Mouse (Mus musculus): ENCODE data around the gene Fam43b. TPM values are rescaled to one million over a fixed set of nuclear protein-coding genes. Genes with fewer than 3 reads are reported as not detected.

Fam43b gene
- polyA plus RNA-seq, 1 experiment from 2014 or later, result not detected

DNA sequence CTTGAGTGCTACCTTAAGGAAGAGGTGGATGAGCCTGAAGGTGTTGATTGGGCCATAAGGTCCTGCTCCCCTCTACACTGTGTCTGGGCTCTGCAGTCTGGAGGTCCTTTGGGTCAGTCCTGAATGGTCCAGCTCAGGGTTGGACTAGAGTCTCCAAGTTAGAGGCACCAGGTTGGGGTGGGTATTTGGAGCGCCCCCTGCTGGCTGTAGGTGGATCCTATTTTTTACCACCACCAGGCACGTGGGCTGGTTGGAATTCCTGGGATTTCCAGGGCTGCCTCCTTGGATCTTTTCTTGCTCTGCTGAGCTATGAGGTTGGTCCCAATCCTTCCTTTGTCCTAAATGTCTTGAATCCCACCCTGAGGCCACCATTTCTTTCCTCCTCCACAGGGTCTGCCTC lies 8.5 kb upstream of the Fam43b start:
- Histone ChIP-seq H3K36me3 (ENCODE audit: control insufficient read depth, insufficient read depth, low read length) (no peaks in the 10 kb centered on the region), H3K27me3 (replicated peaks; ENCODE audit: control insufficient read depth, insufficient read depth, low read length) (no peaks in the 10 kb centered on the region), H3K9ac (ENCODE audit: low read depth, low read length) (no peak overlapping the region), H3K4me2 (ENCODE audit: low read depth, low read length) (no peak overlapping the region), H3K4me1 (ENCODE audit: control insufficient read depth, insufficient read depth, low read length) (no peaks in the 10 kb centered on the region), H3K9me3 (ENCODE audit: control insufficient read depth, low read length) (no peaks in the 10 kb centered on the region), H3K4me3 (ENCODE audit: low read length) (no peak overlapping the region), H3K27ac (ENCODE audit: low read length) (no peak overlapping the region)
- WGBS, result 16% methylated on average over 2 of the region's 2 CpGs
- ATAC-seq, result no peak

DNA sequence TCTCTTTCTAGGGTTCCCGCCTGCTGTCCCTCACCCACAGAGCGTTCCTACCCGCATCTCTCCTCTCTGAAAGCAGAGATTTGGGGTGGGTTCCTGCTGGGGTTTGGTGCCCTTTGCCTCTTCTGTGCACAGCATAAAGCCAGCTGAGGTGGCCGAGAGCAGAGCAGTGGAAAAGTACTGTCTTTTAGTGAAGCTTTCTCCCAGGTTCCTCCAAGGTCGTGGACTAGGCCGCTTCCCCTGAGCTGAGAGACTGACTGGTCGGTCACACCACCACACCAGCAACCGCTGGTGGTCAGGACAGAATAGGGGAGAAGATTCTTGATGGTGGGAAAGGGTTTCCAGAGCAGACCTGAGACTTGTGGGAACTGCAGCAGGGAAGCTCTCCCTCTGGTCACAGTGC lies 383 bp upstream of the Fam43b start:
- no peak for ATAC-seq
- Histone ChIP-seq H3K9ac (ENCODE audit: low read depth, low read length) (no peak overlapping the region), H3K9me3 (ENCODE audit: control insufficient read depth, low read length) (no peaks in the 10 kb centered on the region), H3K4me1 (ENCODE audit: control insufficient read depth, insufficient read depth, low read length) (peaks cover 19% of the 10 kb centered on the region), H3K4me2 (ENCODE audit: low read depth, low read length) (peak overlapping the region; percentile 50; the same call in 1 of the 2 replicates), H3K36me3 (ENCODE audit: control insufficient read depth, insufficient read depth, low read length) (no peaks in the 10 kb centered on the region), H3K4me3 (ENCODE audit: low read length) (no peak overlapping the region), H3K27me3 (replicated peaks; ENCODE audit: control insufficient read depth, insufficient read depth, low read length) (peaks cover 57% of the 10 kb centered on the region), H3K27ac (ENCODE audit: low read length) (no peak overlapping the region)
- WGBS, result 10% methylated on average over 8 of the region's 8 CpGs

DNA sequence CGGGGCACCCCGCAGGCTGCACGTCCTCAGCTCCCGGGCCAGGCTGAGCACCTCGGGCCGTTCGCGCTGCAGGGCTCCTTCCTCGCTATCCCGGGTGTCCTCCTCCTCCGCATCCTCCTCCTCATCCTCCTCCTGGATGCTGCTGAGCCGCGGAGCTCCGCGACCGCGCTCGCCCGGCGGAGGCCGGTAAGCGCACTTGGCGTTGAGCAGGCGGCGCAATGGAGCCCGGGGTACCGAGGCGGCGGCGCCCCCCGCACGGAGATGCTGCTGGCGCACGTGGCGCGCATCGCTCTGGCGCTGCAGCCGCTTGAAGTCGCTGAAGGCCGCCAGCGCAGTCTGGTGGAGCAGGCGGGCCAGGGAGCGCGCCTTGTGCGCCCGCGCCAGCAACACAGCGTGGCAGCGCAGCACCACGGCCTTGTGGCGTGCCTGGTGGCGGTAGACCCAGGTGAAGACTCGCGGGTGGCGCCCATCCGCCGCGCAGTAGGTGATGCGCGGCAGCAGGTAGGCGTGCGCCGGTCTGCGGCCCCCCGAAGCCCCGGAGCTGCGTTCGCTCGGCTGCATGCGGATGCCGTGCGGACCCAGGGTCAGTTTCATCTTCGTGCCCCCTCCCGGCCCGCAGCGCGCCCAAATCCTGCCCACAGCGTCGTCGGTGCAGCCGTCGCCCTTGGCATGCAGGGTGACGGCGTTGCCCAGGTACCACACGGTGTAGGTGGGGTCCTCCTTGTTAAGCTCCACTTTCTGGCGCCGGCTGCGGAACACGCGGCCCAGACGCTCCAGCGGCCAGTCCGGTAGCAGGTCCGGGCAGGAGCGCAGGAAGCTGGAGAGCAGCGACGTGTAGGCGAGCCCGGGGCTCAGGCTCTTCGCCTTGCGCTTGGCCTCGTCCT lies 999 bp downstream of the Fam43b start:
- no peak for ATAC-seq
- H3K9me3 ChIP-seq (ENCODE audit: control insufficient read depth, low read length), result no peaks in the 10 kb centered on the region
- no peaks in the 10 kb centered on the region for H3K36me3 ChIP-seq (ENCODE audit: control insufficient read depth, insufficient read depth, low read length)
- WGBS, result under 1% methylated on average over 103 of the region's 103 CpGs
- peak overlapping the region; percentile 40 for H3K4me3 ChIP-seq (ENCODE audit: low read length)
- H3K27me3 ChIP-seq (replicated peaks; ENCODE audit: control insufficient read depth, insufficient read depth, low read length), result peaks cover 57% of the 10 kb centered on the region
- peak overlapping the region; percentile 50 for H3K4me2 ChIP-seq (ENCODE audit: low read depth, low read length)
- H3K27ac ChIP-seq (ENCODE audit: low read length), result no peak overlapping the region
- peaks cover 19% of the 10 kb centered on the region for H3K4me1 ChIP-seq (ENCODE audit: control insufficient read depth, insufficient read depth, low read length)
- H3K9ac ChIP-seq (ENCODE audit: low read depth, low read length), result no peak overlapping the region

DNA sequence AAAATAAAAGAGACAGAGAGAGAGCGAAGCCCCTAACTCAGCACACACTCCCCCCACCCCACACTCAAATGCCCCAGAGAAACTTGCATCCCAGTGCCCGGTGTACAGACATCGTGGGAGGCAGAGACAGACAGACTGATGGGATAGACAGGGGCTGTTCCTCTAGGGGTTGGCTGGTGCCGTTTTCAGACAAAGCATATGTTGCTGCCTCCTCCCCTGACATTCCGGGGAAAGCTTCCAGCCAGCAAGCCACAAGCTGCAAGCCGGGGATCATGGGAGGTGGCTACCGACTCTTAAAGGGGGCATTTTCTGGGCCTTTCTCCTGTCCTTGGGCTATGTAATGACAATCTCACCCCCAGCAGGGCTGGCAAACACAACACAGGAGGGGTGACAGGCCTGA lies 2.6 kb downstream of the Fam43b start:
- Histone ChIP-seq H3K36me3 (ENCODE audit: control insufficient read depth, insufficient read depth, low read length) (no peaks in the 10 kb centered on the region), H3K27me3 (replicated peaks; ENCODE audit: control insufficient read depth, insufficient read depth, low read length) (peaks cover 57% of the 10 kb centered on the region), H3K9ac (ENCODE audit: low read depth, low read length) (no peak overlapping the region), H3K4me1 (ENCODE audit: control insufficient read depth, insufficient read depth, low read length) (peaks cover 19% of the 10 kb centered on the region), H3K9me3 (ENCODE audit: control insufficient read depth, low read length) (no peaks in the 10 kb centered on the region), H3K27ac (ENCODE audit: low read length) (no peak overlapping the region), H3K4me3 (ENCODE audit: low read length) (no peak overlapping the region), H3K4me2 (ENCODE audit: low read depth, low read length) (no peak overlapping the region)
- no peak for ATAC-seq
- 57% methylated on average over 7 of the region's 7 CpGs for WGBS

DNA sequence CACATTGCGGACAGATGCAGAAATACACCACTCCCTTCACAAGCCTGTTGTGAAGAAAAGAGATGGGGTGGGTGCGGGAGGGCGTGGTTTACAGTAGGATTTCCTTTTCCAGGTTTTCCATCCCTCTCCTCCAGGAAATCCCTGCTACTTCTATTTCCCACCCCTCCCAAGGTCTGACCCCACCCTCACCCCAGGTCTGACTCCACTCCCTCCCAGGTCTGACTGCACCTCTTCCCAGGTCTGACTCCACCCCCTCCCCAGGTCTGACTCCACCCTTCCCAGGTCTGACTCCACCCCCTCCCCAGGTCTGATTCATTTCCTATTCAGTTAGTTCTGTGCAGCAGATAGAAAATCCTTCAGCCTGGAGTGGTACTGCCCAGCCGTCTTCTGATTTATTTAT lies 12.5 kb downstream of the Fam43b start:
- Histone ChIP-seq H3K4me1 (ENCODE audit: control insufficient read depth, insufficient read depth, low read length) (no peaks in the 10 kb centered on the region), H3K9me3 (ENCODE audit: control insufficient read depth, low read length) (no peaks in the 10 kb centered on the region), H3K9ac (ENCODE audit: low read depth, low read length) (no peak overlapping the region), H3K27ac (ENCODE audit: low read length) (no peak overlapping the region), H3K36me3 (ENCODE audit: control insufficient read depth, insufficient read depth, low read length) (no peaks in the 10 kb centered on the region), H3K4me2 (ENCODE audit: low read depth, low read length) (no peak overlapping the region), H3K4me3 (ENCODE audit: low read length) (no peak overlapping the region), H3K27me3 (replicated peaks; ENCODE audit: control insufficient read depth, insufficient read depth, low read length) (no peaks in the 10 kb centered on the region)
- 45% methylated on average over 4 of the region's 4 CpGs for WGBS
- ATAC-seq, result peak; percentile 67; the same call in 1 of the 2 replicates

DNA sequence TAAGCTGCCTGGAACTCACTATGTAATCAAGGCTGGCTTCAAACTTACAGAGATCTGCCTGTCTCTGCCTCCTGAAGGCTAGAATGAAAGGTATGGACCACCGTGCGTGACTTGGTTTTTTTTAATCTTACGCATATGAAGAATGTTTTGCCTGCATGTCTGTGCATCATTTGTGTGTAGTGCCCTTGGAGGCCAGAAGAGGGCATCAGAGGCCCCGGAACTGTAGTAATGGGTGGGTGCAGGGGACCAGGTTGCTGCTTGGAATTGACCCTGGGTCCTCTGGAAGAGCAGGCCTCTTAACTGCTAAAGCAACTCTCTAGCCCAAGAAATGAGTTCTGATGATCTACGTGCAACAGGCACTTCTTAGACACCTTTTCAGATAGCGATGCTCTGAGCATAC lies 13.9 kb downstream of the Fam43b start:
- WGBS, result 73% methylated on average over 6 of the region's 6 CpGs
- H3K36me3 ChIP-seq (ENCODE audit: control insufficient read depth, insufficient read depth, low read length), result no peaks in the 10 kb centered on the region
- no peak overlapping the region for H3K27ac ChIP-seq (ENCODE audit: low read length)

DNA sequence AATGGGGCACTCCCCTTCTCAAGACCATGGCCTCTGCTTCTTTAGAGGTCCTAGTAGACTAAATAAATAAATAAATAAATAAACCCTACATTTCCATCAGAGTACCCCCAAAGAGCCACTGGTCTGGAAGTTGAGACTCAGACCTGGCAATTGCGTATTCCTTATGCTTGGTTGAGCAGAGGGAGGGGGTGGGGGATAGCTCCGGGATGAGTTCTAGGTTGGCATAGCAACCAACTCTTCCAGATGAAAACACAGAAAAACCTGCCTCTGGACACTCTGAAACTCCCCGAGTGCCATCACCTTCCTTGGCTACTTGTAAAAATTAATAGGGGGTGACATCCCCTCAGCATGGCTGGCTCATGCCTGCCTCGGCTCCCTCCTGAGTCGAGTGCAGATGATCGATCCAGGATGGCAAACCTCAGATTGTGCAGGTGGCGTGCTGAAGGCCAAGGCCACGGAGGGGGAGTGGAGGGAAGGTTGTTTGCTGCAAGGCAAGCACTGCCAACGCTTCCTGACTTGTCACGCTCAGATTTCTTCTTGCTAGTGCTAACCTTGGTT lies 16.1 kb downstream of the Fam43b start:
- no peak overlapping the region for H3K4me3 ChIP-seq (ENCODE audit: low read length)
- no peaks in the 10 kb centered on the region for H3K27me3 ChIP-seq (replicated peaks; ENCODE audit: control insufficient read depth, insufficient read depth, low read length)
- H3K27ac ChIP-seq (ENCODE audit: low read length), result no peak overlapping the region
- ATAC-seq, result no peak
- no peak overlapping the region for H3K4me2 ChIP-seq (ENCODE audit: low read depth, low read length)
- no peaks in the 10 kb centered on the region for H3K9me3 ChIP-seq (ENCODE audit: control insufficient read depth, low read length)
- 43% methylated on average over 10 of the region's 10 CpGs for WGBS
- no peaks in the 10 kb centered on the region for H3K4me1 ChIP-seq (ENCODE audit: control insufficient read depth, insufficient read depth, low read length)
- H3K9ac ChIP-seq (ENCODE audit: low read depth, low read length), result no peak overlapping the region
- H3K36me3 ChIP-seq (ENCODE audit: control insufficient read depth, insufficient read depth, low read length), result no peaks in the 10 kb centered on the region

More for the DNA sequence above, 13.9 kb downstream of the Fam43b start:
- no peaks in the 10 kb centered on the region for H3K4me1 ChIP-seq (ENCODE audit: control insufficient read depth, insufficient read depth, low read length)
- no peaks in the 10 kb centered on the region for H3K9me3 ChIP-seq (ENCODE audit: control insufficient read depth, low read length)
- H3K4me3 ChIP-seq (ENCODE audit: low read length), result no peak overlapping the region
- no peak overlapping the region for H3K9ac ChIP-seq (ENCODE audit: low read depth, low read length)
- H3K27me3 ChIP-seq (replicated peaks; ENCODE audit: control insufficient read depth, insufficient read depth, low read length), result no peaks in the 10 kb centered on the region
- H3K4me2 ChIP-seq (ENCODE audit: low read depth, low read length), result no peak overlapping the region
- ATAC-seq, result no peak

DNA sequence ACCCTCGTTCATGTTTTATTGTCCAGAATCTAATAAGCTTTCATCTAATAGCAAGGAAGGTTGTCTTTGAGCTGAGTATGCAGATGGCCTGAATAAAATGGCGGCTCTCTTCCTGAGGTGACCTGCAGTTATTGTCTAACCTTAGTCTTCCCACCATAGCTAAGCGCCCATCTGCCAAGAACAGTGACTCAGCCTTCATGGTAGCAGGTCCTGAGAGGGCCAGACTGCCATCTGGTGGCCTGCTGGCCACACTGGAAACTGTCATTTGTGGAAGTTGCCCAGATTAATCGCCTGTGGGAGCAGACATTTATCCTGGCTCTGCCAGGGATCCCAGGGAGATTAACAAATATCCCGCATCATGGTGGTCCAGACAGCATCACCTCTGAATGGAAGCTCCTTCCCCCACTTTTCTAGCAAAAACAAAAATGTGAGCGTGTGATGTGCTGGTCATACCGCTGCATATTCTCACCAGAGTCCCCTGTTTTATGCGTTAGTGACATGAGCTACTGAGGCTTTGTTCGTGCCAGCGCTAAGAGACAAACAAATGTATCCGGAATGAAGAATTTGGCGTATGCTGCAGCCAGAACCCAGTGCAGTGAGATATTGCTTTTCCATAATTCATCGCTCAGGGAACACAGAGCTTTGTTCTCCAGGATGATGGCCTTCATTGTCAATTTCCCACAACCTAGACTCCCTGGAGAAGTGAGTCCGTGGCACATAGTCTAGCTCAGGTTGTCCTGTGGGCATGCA lies 17.1 kb downstream of the Fam43b start:
- Histone ChIP-seq H3K9ac (ENCODE audit: low read depth, low read length) (no peak overlapping the region), H3K4me3 (ENCODE audit: low read length) (no peak overlapping the region), H3K27ac (ENCODE audit: low read length) (no peak overlapping the region), H3K4me2 (ENCODE audit: low read depth, low read length) (no peak overlapping the region), H3K9me3 (ENCODE audit: control insufficient read depth, low read length) (no peaks in the 10 kb centered on the region), H3K27me3 (replicated peaks; ENCODE audit: control insufficient read depth, insufficient read depth, low read length) (no peaks in the 10 kb centered on the region), H3K36me3 (ENCODE audit: control insufficient read depth, insufficient read depth, low read length) (no peaks in the 10 kb centered on the region), H3K4me1 (ENCODE audit: control insufficient read depth, insufficient read depth, low read length) (no peaks in the 10 kb centered on the region)
- WGBS, result 51% methylated on average over 14 of the region's 14 CpGs
- ATAC-seq, result no peak

DNA sequence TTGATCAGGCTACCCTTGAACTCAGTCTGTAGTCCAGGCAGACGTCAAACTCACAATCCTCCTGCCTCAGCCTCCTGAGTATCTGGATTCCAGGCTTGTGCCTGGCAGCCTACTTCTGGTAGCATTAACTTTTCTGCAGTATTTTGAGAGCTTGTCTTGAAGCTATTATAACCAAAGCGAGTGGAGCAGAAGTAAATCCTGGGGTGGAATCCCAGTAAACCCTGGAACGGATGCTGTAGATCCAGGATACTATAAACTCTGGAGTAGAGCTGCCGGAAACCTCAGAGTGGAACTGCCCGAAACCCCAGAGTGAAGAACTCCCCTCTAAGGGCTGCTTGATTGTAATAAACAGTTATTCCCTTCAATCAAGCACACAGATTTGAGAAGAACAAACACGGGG lies 18.8 kb downstream of the Fam43b start:
- H3K9ac ChIP-seq (ENCODE audit: low read depth, low read length), result no peak overlapping the region
- ATAC-seq, result no peak
- H3K9me3 ChIP-seq (ENCODE audit: control insufficient read depth, low read length), result no peaks in the 10 kb centered on the region
- WGBS, result 46% methylated on average over 6 of the region's 6 CpGs
- no peaks in the 10 kb centered on the region for H3K27me3 ChIP-seq (replicated peaks; ENCODE audit: control insufficient read depth, insufficient read depth, low read length)
- H3K36me3 ChIP-seq (ENCODE audit: control insufficient read depth, insufficient read depth, low read length), result no peaks in the 10 kb centered on the region
- no peak overlapping the region for H3K4me2 ChIP-seq (ENCODE audit: low read depth, low read length)
- H3K4me1 ChIP-seq (ENCODE audit: control insufficient read depth, insufficient read depth, low read length), result no peaks in the 10 kb centered on the region
- H3K4me3 ChIP-seq (ENCODE audit: low read length), result no peak overlapping the region
- peak overlapping the region; percentile 28; the same call in 1 of the 2 replicates for H3K27ac ChIP-seq (ENCODE audit: low read length)
